Mouse (Mus musculus) CD4-positive, CD25-positive, alpha-beta regulatory T cell, adult 2 months (primary cell): ENCODE results near the gene Crisp4.

ENCODE experiments used
- DNase-seq: peaks from one replicate; pipeline ENCODE4 v3.0.0-alpha.2; 2012; ENCODE audit warnings: low read depth, low spot score

Gene Crisp4

DNA sequence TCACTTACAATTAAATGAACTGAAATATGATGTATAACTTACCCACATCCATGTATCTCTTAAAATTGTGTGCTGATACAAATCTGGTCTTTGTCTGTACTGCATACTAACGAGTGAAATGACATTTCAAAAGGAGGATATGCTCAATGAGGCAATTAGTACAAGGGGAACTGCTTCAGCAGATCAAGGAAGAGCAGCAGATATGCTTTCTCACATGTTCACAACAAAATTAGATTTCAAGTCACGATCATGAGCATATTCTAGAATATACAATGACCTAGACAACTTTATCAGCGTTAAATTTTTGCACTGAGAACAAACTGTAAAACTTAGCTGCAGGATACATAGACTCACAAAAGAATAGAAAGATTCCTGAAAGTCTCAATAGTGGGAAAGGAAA, at the start of gene Crisp4:
Crisp4 (minus strand) TSS at position 101 of the 400 bp plus-strand sequence.
- DNase-seq: no peak

DNA sequence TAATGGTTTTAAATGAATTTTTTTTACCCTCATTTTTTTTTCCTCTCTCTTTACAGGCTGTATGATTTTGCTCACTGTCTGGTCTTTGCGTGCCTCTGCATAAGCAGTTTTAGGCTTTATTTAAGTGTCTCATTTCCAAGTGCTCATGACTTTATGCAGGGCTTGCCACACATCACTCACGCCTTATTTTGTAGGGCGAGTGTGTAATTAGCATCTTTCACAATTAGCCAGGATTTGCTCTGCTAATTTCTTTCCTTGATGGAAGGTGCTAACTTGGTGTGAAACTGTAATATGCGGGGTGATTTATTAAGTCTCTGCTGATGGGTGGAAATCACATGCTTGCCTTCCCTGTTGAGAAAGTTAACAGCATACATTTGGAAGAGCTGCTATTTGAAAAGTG, 46.0 kb upstream of the Crisp4 start:
- DNase-seq: no peak

DNA sequence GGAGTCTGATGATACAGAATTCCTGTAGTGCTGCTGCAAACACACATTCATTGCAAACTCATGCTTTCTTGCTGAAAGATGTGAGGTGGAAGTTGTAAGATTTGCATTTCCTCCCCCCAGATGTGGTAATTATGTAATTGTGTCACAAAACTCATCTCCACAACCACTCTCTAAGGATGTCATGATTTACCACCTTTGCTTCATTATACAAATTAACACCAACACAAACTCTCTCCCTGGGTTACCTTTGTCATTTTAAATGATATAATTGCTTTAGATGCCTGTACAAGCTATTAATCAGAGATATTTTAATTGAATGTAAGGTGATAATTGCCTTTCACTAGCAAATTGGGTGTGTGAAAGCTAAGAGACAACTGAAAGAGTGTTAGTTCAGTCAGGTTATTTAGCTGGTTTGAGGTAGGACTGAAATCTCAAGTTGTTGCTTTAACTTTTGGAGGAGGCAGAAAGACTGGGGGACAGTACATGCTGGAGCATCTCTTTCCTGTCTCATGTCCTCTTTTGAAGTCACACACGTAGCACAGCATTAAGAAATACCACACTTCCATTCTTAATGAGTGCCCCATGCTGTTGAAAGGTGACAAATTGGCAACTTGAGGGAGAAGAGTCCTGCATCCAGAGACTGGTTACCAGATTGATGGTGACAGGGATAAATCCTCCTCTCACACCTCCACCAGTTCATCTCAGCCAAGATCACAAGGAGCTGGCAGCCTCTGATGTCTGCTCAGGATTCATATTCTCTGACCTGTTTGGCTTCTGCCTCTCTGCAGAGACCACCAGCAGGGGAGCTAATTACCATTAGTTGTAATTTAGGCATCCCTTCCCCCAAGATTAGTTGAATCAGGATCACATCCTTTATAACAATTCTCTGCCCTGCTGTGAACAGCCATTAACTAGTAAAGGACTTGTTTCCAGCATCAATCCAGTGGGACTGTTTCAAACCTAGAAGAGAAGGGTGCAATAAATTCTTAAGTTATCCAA, 45.3 kb upstream of the Crisp4 start:
- DNase-seq: no peak

DNA sequence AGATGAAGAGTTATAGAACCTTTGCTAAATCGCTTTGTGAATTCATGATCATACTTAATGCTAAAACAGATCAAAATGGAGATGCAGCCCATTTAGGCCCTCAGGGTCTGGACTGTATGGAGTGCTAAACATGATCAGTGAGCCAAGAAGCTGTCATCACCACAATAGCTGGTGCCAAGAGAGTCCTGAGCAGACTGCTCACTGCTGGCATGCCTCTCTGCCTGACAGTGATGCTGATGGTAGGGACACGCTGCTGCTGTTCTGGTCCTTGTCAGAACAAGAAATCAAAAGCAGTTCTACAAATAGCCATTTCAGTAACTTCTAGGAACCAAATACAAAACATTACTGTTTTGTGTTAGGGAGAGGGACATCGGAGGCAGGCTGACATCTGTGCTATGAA, 35.5 kb upstream of the Crisp4 start:
- DNase-seq: no peak

DNA sequence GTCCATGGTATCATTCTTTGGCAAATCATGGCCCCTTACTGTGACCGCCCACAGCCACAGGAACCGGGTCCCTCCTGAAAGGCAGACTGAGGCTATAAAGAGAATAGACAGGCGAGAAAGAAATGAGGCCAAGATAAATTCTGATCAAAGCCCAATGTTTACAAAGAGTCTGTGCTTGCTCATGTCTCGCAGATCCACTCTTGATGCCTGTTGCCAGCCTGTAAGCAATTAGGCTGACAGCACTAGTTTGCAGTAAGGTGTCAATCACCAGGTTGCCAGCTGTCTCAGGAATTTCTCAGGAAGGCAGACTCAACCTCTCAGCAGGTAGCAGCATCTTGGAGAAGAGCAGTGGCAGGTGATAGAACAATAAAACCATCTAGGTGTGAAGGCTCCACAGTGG, 24.9 kb upstream of the Crisp4 start:
- no peak for DNase-seq

DNA sequence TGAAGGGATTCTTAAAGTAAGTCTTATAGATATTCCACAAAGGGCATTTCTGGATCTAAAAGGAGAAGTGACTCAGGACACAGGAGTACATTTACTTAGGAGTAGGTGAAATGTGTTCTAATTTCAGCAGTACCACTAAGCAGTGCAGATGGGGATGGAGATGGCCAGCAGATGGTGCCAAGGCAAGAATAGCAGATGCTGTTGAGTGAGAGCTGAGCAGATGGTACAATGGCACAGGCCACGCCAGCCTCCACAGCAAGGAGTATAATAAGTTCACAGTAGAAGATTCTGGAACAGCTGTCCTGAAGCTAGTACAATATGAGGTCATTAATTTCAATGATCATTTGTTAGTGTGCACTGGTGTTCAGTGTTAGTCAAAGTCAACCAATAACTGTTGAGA, 22.6 kb upstream of the Crisp4 start:
- DNase-seq: no peak

DNA sequence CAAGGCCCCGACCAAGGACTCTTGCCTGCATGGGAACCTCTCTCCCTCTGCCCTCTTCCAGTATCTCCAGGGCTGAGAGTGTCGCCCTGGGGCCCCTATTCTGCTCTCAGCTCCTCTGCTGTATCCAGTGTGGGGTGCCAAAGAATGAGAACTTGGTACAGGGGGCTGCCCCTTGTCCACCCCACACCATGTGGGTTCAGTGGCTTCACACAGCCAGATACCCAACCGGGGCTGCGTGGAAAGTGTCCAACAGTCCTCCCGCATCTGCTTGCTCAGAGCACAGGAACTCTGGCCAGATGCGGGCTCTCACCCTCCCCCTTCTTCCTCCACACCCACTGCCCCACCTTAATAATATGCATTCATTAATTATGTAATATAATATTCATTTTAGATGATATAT, 13.4 kb upstream of the Crisp4 start:
- no peak for DNase-seq

DNA sequence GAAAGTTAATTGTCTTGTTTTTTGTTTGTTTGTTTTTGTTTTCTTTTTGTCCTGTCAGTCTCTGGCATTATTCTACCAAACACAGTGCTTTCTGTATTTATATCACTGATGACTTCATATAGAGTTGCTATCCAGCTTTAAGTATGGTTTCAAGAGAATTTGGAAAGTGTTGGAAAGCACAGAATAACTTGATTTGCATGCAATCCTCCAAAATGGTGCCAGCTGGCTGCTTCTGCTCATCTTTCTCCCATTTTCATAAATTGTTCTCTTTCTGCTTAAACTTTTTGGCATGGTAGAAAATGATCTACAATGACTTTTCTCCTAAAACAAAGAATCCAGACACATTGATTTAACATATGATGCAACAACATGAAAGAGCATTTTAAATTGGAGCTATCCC, 2.5 kb upstream of the Crisp4 start:
- no peak for DNase-seq

DNA sequence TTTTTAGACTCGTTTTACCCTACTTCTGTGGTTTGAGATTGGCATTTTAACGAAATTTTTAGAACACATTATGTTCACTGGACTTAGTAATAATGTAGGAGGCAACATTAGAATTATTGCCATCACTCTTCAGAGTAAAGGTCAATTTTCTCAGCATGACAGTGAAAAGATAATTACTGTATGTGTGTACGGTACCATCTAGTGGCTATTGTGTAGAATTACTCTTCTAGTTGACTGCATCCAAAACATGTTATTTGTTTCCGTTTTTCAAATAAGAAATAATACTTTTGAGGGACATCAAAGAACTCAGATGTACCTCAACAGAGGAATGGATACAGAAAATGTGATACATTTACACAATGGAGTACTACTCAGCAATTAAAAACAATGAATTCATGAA, 14.0 kb downstream of the Crisp4 start:
- DNase-seq: no peak

DNA sequence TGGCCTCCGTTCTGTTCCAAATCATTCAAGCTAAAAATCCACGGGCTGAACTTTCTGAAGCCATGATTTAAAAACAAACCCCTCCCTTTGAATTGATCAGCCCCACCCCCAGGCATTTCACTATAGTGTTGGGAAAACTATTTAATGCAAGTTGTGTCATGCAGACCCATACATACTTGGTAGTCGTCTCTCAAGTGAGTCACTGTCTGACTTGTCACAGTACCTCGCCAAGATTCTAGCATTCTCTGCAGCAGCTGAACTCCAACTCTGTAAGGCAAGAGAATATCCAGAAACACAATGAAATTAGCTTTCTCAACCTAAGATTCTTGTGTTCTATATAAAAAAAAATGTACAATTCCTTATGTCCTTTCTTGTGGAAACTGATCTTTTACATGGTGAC, 15.7 kb downstream of the Crisp4 start:
- DNase-seq: no peak

DNA sequence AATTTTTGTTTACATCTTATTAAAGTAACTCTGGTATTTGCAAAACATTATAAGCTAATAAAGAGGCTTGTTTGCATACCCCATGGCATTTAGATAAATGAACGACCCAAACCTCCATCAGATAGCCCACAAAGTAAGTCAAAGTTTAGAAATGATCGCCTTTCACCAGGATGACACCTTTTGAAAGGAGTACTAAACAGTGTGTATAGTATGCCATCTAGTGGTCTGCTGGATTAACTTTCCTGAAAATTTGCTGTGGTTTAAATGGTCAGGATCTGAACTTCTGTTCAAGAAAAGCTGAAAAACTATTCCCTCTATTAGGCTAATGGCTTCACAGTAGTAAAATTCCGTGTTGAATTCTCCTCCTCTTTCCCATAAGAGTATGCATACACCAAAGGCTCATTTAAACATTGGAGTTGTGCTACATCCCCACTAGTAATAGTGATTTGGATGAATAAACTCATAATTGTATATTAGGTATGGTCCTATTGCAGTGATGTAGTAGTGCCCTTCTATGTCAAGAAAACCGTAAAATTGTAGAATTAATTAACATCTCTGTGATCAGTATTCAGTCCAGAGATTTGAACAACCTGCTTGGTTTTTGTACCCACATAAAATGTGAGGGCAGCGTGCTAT, 38.9 kb downstream of the Crisp4 start:
- no peak for DNase-seq

DNA sequence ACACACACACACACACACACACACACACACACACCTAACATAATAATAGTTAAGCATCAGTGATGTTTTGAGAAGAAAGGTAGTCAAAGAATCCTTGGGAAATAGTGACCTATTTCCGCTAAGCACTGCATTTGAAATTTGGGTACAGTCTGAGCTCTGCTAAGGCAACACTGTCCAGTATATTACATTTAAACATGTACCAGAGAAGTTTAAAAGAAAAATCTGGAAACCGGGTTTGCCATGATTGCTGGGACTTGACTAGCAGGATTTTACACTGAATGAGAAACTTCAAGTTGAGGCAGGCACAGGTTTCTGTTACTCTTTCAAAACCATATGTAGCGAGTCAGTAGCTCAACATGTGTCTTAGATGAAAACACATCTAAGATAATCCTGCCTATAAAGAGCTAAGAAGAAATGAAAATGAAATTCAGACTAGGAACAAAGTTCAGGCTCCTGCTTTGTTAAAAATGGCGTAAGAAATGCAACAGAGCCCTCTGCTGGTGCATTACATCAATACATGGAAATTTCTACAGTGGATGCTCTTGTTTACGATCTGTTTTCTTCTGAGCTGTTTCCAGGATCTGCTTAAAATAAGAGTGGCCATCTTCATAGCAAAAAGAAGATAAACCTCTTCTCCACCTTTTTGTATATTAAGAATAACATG, 39.7 kb downstream of the Crisp4 start:
- no peak for DNase-seq

DNA sequence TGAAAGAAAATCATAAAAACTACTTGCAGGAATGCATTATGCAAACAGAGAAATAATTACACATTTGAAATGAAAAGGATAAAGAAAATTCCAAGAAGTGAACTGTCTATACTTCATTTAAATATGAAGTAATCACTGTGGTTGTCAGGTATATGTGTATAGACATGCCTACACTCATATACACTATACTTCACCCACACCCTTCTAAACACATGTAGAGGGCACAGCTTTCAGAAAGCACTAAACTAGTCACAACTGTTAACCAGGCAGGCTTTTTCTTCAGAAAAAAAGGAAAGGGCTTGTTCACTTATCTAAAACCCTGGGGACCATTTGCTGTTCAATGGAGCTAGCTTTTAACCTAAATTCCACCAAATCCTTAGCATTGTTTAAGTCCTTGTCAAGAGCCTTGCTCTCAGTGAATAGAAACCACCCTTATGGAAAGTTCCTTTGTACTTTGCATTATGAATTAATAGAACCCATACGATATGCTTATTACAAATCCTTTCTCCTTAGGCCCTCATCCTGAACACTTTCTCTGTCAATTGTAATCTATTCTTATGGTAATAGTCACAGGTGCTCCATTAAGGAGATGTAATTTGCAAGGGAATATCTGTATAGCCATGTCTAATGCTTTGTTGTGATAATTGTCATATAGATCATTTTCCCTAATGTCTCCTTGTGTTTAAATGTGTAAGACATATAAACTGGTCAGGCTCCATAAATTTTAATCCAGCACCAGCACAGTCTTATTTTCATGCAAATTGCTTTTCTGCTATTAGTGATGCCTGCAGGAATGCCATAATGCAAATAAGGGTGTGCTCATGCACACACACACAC, 40.5 kb downstream of the Crisp4 start:
- no peak for DNase-seq
